Mouse (Mus musculus) lung, postnatal 0 days (tissue): ENCODE measurements around the gene Serinc3.
"Not testable (repeated sequence)": the region's sequence is repeated elsewhere in the genome, so short reads cannot be mapped to it uniquely, and the experiment has no call there.

ENCODE experiments used
- CTCF ChIP-seq: IDR thresholded peaks from 2 replicates; pipeline ENCODE4 v1.5.1; 2016; ENCODE audit warnings: antibody characterized with exemption, mild to moderate bottlenecking
- EP300 ChIP-seq: IDR thresholded peaks from 2 replicates; pipeline ENCODE4 v1.6.1; 2016; ENCODE audit warnings: antibody characterized with exemption, mild to moderate bottlenecking, control low read depth

GRCm38 (mm10) chr2:163688377-163688776 is 43.4 kb upstream of the Serinc3 start:
- not testable (repeated sequence) for TF ChIP-seq CTCF, EP300
